Mouse (Mus musculus): ENCODE measurements around the gene Csnk2b.
"Not testable (repeated sequence)": the region's sequence is repeated elsewhere in the genome, so short reads cannot be mapped to it uniquely, and the experiment has no call there.

Csnk2b gene

DNA sequence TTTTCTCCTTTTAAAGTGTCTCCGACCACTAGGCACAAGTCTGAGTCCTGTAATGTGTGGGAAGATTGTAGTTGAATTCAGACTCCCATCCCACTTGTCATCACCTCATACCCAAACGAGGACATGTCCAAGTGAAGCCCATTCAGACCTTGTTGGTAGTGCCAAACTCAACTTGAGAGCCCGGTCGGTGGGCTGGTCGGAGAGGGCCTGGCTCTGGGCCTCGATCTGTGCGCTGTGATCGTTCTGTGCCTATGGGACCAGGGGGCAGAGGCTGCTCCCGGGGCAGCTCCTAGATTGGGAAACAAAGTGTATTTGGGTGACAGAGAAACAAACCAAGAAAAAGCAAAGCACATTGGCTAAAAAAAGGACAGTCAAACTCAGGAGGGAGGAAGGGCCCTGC lies 31.2 kb upstream of the Csnk2b start:
- no peak for DNase-seq (ENCODE audit: low spot score in 2 of 2)

DNA sequence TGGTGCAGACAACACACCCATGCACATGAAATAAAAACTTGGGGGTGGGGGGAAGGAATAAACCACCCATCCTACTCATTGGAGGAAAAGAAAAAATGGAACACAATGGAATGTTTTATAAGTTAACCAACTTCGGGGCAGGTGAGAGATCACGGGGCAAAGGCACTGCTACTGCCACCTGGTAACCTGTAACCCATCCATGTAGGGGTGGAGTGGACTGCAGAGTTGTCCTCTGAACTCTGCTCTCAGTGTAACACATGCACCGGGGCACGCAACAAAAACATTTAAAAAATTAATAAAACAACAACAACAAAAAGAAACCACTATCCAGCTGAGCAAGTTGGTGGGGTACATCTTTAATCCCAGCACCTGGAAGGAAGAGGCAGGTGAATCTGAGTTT lies 30.3 kb upstream of the Csnk2b start:
- DNase-seq (ENCODE audit: low spot score in 2 of 2), result no peak

DNA sequence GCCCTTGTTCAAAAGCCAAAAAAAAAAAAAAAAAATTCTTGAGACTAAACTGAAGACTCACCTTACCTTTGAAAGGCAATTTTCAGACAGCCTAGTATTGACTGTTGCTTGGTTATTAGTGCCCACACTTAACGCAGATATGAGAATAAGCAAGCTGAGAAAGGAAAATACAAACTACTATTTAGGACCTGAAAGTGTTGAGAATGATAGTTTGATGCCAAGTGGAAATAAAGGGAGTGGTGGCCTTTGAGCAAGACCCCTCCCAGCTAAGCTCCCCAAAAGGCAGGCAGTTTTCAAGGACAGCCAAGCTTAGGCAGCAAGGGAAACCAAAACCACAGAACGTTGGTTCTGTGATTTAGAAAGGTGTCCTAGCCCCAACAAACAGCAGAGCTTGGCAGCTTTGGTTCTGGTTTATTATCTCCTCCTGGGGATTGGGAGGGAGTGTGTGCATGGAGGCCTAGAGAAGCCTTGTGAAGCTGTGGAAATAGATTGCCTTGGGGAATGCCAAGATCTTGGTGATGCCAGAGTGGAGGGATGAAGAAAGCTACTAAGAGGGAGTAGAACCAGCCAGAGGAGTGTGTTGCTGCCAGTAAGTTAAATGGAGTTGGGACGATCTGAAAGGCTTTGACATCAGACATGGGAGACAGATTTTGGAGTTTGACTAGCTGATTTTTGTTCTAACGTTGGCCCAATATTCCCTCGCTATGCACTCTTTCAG lies 26.2 kb upstream of the Csnk2b start:
- no peak for DNase-seq (ENCODE audit: low spot score in 2 of 2)

DNA sequence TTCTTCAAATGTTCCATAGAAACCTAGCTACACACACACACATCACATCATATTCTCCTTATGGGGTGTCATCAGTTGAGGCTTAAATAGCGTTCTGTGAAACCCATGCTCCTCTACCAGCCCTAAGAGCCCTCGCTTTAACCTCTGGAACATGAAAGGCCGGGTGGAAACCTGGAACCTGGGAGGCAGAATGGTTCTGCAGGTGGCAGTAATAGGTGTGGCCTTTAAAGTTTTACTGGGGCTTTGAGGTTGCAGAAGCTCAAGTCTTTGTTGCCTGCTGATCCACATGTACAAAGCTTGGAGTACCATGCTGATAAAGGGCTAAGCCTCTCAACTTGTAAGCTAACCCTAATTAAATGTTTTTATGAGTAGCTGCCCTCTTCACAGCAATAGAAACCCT lies 25.5 kb upstream of the Csnk2b start:
- DNase-seq (ENCODE audit: low spot score in 2 of 2), result no peak

DNA sequence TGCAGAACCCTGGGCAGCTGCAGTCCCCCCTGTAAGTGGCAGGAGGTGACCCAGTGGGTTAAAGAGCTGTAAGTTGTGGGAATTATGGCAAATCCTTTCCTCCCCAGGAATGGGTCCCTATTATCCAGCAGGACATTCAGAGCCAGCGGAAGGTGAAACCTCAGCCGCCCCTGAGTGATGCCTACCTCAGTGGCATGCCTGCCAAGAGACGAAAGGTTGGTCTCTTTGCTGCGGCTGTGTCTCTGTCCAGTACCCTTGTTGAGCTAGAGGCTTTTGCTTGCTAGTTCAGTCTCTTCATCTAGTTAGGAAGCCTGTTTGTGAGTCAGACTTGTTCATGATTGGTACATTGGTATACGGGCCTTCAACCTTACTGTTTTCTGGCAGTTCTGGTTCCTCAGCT lies 24.3 kb upstream of the Csnk2b start:
- no peak for DNase-seq (ENCODE audit: low spot score in 2 of 2)

- no peak for DNase-seq (ENCODE audit: low spot score in 2 of 2)
These were observed 20.1 kb upstream of the Csnk2b start for GRCm38 (mm10) chr17:35141971-35142370.

- no peak for DNase-seq (ENCODE audit: low spot score in 2 of 2)
These were observed 18.7 kb upstream of the Csnk2b start for GRCm38 (mm10) chr17:35140490-35140996.

DNA sequence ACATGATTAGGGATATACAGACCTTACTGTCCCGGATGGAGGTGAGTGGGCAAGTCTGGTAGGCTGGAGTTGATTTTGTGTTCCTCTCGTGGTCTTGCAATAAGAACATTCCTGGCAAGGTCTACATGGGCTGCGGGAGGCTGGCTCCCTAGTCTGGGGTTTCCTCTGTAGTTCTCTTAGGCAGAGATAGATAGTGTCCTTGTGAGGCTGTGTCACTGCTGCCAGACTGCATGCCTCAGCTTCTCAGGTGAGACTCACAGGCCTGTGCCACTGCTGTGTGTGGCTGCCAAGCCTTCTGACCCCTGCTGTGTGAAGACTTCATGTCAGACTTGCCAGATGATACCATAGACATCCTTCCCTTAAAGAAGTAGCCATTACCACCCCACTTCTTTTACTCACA lies 17.4 kb upstream of the Csnk2b start:
- no peak for DNase-seq (ENCODE audit: low spot score in 2 of 2)

DNA sequence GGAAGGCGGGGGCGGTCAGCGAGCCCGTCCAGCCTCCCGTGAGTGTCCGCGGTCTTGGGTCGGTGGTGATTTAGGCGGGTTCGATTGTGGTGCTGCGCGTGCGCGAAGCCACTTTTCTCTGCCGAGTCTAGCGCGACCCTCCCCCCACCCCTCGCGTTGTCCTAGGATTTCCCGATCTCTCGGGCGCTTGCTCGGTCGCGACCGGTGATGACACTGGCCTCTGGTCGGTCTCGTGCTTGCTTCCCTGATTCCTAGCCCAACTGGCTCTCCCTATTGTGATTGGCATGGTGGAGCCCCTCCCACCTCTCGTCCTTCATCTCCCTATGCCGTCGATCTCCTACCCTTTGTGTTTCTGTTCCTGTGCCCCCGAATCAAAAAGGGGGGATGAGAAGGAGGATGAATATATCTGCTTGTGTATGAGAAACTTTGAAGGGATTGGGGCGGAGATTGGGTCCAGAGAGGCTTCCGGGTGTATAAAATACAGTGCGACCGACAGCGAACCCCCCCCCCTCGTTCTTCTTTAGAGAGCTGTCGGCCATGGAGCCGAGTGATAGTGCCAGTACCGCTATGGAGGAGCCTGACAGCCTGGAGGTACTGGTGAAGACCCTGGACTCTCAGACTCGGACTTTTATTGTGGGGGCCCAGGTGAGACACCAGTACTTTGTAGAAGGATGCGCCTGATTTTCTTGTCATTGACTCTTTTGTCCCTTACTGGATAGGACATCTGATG lies 13.9 kb upstream of the Csnk2b start:
- DNase-seq (ENCODE audit: low spot score in 2 of 2), result no peak

GRCm38 (mm10) chr17:35134801-35135590 lies 13.1 kb upstream of the Csnk2b start, which contains the start of gene Bag6:
Gene Bag6, plus strand, starts transcription at chr17:35135178.
- peak; percentile 87 to 93 for DNase-seq (ENCODE audit: low spot score in 2 of 2)

DNA sequence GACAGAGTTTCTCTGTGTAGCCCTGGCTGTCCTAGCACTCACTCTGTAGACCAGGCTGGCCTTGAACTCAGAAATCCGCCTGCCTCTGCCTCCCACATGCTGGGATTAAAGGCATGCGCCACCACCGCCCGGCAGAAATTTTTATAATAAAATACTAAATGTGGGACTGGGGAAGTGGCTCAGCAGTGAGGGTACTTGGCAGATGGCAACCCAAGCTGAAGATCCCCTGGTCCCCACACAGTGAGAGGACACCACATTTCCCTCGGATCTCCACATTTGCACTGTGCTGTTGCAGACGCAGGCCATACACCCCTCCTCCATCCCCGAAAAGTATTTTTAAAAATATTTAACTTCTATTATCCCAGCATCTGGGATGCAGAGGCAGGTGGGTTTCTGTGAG lies 11.7 kb upstream of the Csnk2b start:
- no peak for DNase-seq (ENCODE audit: low spot score in 2 of 2)

DNA sequence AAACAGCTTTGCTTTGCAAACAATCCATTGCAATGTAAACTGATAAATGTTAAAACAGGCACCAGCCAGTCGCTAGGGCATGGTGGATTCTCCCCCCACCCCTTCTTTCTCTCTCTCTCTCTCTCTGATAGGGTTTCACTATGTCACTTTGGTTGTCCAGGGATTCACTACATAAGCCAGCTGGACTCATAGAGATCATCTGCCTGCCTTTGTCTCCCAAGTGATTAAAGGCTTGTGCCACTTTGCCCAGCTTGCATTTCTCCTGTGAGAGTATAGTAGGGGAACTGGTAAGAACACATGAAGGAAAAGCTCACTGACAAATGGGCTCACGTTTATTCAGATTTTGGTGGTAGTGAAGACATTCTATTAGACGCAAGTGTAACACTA lies 10.3 kb upstream of the Csnk2b start:
- DNase-seq (ENCODE audit: low spot score in 2 of 2), result no peak

GRCm38 (mm10) chr17:35131500-35132173 lies 9.8 kb upstream of the Csnk2b start, which contains the start of gene Apom:
Gene Apom, minus strand, starts transcription at chr17:35132050.
- no peak for DNase-seq (ENCODE audit: low spot score in 2 of 2)

DNA sequence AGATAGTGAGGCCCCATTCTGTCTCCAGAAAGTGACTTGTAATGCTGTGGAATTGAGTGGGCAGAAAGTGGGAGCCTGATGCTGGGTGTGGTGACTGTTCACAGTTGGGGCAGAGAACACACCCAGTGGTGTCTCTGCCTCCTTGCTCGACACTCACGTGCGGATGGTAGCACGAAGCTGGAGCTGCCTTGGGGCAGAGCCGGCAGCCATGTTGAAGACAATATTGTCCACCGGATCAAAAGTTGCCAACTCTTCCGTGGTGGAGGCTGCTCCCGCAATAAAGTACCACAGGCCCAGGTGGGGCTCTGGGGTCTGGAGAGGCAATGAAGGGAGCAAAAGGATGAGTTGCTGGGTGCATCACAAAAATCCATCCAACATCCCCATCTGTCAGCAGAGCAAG lies 9.2 kb upstream of the Csnk2b start:
- DNase-seq (ENCODE audit: low spot score in 2 of 2), result no peak

GRCm38 (mm10) chr17:35128996-35129395 lies 7.1 kb upstream of the Csnk2b start:
- DNase-seq (ENCODE audit: low spot score in 2 of 2), result no peak

- no peak for DNase-seq (ENCODE audit: low spot score in 2 of 2)
These were observed 5.2 kb upstream of the Csnk2b start for GRCm38 (mm10) chr17:35127017-35127416.

- DNase-seq (ENCODE audit: low spot score in 2 of 2), result peak; percentile 65 to 76
These were observed 4.4 kb upstream of the Csnk2b start, which contains the start of gene D17H6S53E for GRCm38 (mm10) chr17:35126206-35126611. Gene D17H6S53E, plus strand, starts transcription at chr17:35126373.

DNA sequence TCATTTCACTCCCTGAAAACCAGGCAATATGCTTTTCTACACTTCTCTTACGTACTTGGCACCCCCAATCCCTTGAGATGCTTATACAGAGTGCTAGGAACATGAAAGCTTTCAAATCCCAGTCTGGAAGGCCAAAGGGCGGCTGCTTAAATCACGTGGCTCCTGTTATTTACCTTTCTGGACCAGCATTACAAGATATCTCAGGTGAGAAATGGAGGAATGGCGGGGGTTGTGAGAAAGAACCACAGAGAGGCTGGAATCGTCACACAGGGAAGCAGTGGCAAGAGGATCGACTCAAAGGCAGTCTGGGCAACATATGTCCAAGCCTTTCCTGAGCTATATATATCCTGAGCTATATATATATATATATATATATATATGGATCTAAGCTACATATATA lies 3.7 kb upstream of the Csnk2b start:
- DNase-seq (ENCODE audit: low spot score in 2 of 2), result no peak

DNA sequence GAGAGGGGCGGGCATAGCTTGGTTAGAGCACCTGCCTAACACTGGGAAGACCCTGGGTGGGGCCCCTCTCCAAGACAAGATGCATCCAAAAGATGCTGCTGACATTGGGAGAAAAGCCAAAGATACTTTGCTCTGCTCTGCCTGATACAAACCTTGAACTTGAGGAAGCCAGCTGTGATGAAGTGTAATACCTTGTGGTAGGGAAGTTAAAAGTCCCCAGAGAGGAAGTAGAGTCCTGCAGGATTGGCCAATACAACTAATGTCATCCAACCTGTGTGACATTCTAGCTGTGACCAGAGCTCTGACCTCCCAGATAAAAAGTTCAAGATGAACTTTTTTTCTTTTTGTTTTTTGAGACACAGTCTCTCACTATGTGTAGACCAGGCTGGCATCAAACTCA lies 3.2 kb upstream of the Csnk2b start:
- DNase-seq (ENCODE audit: low spot score in 2 of 2), result no peak

DNA sequence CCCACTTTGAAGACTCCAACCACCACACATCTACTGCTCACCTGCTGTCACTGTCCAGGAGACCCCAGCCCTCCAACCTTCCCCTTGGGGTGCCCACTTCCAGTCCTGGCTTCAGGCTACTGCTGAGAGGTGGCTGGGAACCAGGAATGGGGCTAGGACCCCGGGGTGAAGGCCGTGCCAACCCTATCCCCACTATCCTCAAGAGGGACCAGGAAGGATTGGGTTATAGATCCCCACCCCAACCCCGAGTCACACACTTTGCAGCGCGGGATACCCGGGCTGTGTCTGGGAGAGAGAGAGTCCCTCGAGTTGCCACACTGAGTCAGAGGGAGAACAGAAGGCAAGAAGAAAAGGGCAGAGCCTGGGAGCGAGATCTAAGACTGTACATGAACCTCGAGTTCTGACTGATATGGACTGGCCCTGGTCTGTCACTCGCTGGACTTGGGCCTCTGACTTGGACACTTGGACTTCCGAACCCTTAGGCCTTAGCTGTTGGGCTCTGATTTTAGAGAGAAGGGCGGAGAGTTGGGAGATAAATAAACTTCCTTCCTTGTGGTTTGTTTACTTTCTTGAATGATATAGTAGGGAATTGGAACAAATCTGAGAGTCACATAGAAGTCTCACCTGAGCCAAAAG lies 2.5 kb upstream of the Csnk2b start:
- DNase-seq (ENCODE audit: low spot score in 2 of 2), result not testable (repeated sequence)

DNA sequence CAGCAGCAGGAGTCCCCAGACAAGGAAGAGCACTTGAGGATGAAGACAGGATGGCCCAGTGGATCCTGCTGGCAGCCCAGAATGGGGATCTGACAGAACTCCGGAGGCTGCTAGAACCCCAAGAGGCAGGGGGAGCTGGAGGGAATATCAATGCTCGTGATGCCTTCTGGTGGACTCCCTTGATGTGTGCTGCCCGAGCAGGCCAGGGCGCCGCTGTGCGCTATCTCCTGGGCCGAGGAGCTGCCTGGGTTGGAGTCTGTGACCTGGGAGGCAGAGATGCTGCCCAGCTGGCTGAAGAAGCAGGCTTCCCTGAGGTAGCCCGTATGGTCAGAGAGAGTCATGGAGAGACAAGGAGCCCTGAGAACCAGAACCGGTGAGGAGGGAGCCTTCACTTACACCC lies 1.4 kb upstream of the Csnk2b start:
- not testable (repeated sequence) for DNase-seq (ENCODE audit: low spot score in 2 of 2)

Measured in urinary bladder, adult 18-20 months (tissue).